Mouse (Mus musculus): Measurements from ENCODE around the gene Ctnna2. TPM values are rescaled to one million over a fixed set of nuclear protein-coding genes. Genes with fewer than 3 reads are reported as not detected.

Gene Ctnna2
- polyA plus RNA-seq, 1 experiment from 2014 or later, result 1.8 TPM

GRCm38 (mm10) chr6:77416999-77417398 lies 562.5 kb downstream of the Ctnna2 start:
- no peaks in the 10 kb centered on the region for H3K4me1 ChIP-seq (ENCODE audit: control insufficient read depth, insufficient read depth, low read length)
- H3K4me2 ChIP-seq, result no peak overlapping the region
- no peak overlapping the region for H3K9ac ChIP-seq (ENCODE audit: low read depth, low read length)
- H3K27me3 ChIP-seq (ENCODE audit: control insufficient read depth, insufficient read depth, low read length), result no peaks in the 10 kb centered on the region
- H3K36me3 ChIP-seq (ENCODE audit: control insufficient read depth, insufficient read depth, low read length), result no peaks in the 10 kb centered on the region
- ATAC-seq (replicated peaks; ENCODE audit: insufficient number of reproducible peaks, low FRiP score, low TSS enrichment), result no peak
- H3K27ac ChIP-seq (ENCODE audit: low read depth, low read length), result no peak overlapping the region
- no peak overlapping the region for H3K4me3 ChIP-seq (ENCODE audit: low read depth, low read length)
- H3K9me3 ChIP-seq (replicated peaks; ENCODE audit: control insufficient read depth, low read length), result no peaks in the 10 kb centered on the region
- 70% methylated on average over 1 of the region's 1 CpGs for WGBS (ENCODE audit: insufficient replicate concordance)

DNA sequence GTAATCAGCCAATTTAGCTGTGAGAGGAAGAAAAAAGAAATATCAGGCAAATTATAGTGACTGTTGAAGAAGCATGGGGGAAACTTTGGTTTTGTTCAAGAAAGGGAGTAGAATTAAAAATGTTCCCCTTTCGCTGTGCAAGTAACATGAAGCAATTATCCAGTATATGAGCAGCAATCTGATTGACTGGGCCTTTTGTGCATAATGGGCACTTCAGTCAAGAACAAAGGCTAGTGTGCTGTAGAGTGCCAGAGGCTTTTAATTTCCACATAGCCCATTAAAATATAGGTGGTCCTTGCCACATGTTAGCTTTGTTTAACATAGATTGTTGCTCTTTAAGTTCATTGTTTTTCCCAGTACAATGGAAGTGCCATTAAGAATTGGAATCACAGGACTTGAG lies 566.0 kb downstream of the Ctnna2 start:
- Histone ChIP-seq H3K4me2 (no peak overlapping the region), H3K9me3 (replicated peaks; ENCODE audit: control insufficient read depth, low read length) (no peaks in the 10 kb centered on the region), H3K27ac (ENCODE audit: low read depth, low read length) (no peak overlapping the region), H3K27me3 (ENCODE audit: control insufficient read depth, insufficient read depth, low read length) (no peaks in the 10 kb centered on the region), H3K36me3 (ENCODE audit: control insufficient read depth, insufficient read depth, low read length) (no peaks in the 10 kb centered on the region), H3K4me3 (ENCODE audit: low read depth, low read length) (no peak overlapping the region), H3K9ac (ENCODE audit: low read depth, low read length) (no peak overlapping the region), H3K4me1 (ENCODE audit: control insufficient read depth, insufficient read depth, low read length) (no peaks in the 10 kb centered on the region)
- 76% methylated on average over 1 of the region's 1 CpGs for WGBS (ENCODE audit: insufficient replicate concordance)
- ATAC-seq (replicated peaks; ENCODE audit: insufficient number of reproducible peaks, low FRiP score, low TSS enrichment), result no peak

GRCm38 (mm10) chr6:77408481-77408880 lies 571.0 kb downstream of the Ctnna2 start:
- no peak overlapping the region for H3K27ac ChIP-seq (ENCODE audit: low read depth, low read length)
- no peak overlapping the region for H3K4me2 ChIP-seq
- H3K4me1 ChIP-seq (ENCODE audit: control insufficient read depth, insufficient read depth, low read length), result no peaks in the 10 kb centered on the region
- 65% methylated on average over 5 of the region's 5 CpGs for WGBS (ENCODE audit: insufficient replicate concordance)
- H3K4me3 ChIP-seq (ENCODE audit: low read depth, low read length), result no peak overlapping the region
- no peaks in the 10 kb centered on the region for H3K9me3 ChIP-seq (replicated peaks; ENCODE audit: control insufficient read depth, low read length)
- no peaks in the 10 kb centered on the region for H3K36me3 ChIP-seq (ENCODE audit: control insufficient read depth, insufficient read depth, low read length)
- no peak for ATAC-seq (replicated peaks; ENCODE audit: insufficient number of reproducible peaks, low FRiP score, low TSS enrichment)
- no peaks in the 10 kb centered on the region for H3K27me3 ChIP-seq (ENCODE audit: control insufficient read depth, insufficient read depth, low read length)
- H3K9ac ChIP-seq (ENCODE audit: low read depth, low read length), result no peak overlapping the region

DNA sequence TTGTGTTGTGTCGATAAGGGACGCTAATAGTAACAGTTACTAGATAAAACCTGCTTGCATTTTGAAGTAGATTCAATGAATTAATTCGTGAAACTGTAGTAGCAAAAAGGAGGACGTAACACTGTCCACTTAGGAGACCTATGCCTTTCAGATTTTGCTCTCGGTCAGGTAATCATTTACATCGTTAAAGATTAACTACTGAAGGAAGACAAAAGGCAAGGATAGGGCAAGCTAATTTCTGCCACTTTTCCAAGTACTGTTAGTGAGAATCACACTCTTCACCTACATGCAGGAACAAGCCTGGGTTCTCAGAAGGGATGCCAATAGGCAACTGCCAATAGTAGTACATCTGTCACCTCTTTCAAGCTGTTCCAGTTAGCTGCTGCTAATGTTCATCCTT lies 578.7 kb downstream of the Ctnna2 start:
- ATAC-seq (replicated peaks; ENCODE audit: insufficient number of reproducible peaks, low FRiP score, low TSS enrichment), result no peak
- no peaks in the 10 kb centered on the region for H3K4me1 ChIP-seq (ENCODE audit: control insufficient read depth, insufficient read depth, low read length)
- WGBS (ENCODE audit: insufficient replicate concordance), result 74% methylated on average over 6 of the region's 6 CpGs
- no peaks in the 10 kb centered on the region for H3K36me3 ChIP-seq (ENCODE audit: control insufficient read depth, insufficient read depth, low read length)
- no peak overlapping the region for H3K9ac ChIP-seq (ENCODE audit: low read depth, low read length)
- no peak overlapping the region for H3K4me3 ChIP-seq (ENCODE audit: low read depth, low read length)
- H3K27ac ChIP-seq (ENCODE audit: low read depth, low read length), result no peak overlapping the region
- no peaks in the 10 kb centered on the region for H3K9me3 ChIP-seq (replicated peaks; ENCODE audit: control insufficient read depth, low read length)
- H3K4me2 ChIP-seq, result no peak overlapping the region
- no peaks in the 10 kb centered on the region for H3K27me3 ChIP-seq (ENCODE audit: control insufficient read depth, insufficient read depth, low read length)

DNA sequence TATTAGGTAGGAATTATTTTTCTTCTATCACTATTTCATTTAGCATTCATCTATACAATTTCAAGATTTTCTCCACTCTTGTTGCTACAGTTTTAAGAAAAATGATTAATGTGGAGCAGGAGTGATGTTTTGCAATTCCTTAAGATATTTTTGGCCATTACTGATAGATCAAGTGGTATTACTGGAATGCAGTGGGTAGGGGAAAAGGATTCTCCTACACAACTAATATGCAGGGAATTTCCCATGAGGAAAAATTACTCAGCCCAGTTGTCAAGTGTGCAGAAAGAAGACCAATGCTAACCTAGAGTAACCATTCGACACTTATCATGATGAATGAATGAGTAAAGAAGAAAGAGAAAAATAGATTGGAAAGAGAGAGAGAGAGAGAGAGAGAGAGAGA lies 587.8 kb downstream of the Ctnna2 start:
- Histone ChIP-seq H3K36me3 (ENCODE audit: control insufficient read depth, insufficient read depth, low read length) (no peaks in the 10 kb centered on the region), H3K4me1 (ENCODE audit: control insufficient read depth, insufficient read depth, low read length) (no peaks in the 10 kb centered on the region), H3K9me3 (replicated peaks; ENCODE audit: control insufficient read depth, low read length) (no peaks in the 10 kb centered on the region), H3K4me3 (ENCODE audit: low read depth, low read length) (no peak overlapping the region), H3K27ac (ENCODE audit: low read depth, low read length) (no peak overlapping the region), H3K4me2 (no peak overlapping the region), H3K27me3 (ENCODE audit: control insufficient read depth, insufficient read depth, low read length) (no peaks in the 10 kb centered on the region), H3K9ac (ENCODE audit: low read depth, low read length) (no peak overlapping the region)
- no peak for ATAC-seq (replicated peaks; ENCODE audit: insufficient number of reproducible peaks, low FRiP score, low TSS enrichment)
- WGBS (ENCODE audit: insufficient replicate concordance), result 71% methylated on average over 1 of the region's 1 CpGs

DNA sequence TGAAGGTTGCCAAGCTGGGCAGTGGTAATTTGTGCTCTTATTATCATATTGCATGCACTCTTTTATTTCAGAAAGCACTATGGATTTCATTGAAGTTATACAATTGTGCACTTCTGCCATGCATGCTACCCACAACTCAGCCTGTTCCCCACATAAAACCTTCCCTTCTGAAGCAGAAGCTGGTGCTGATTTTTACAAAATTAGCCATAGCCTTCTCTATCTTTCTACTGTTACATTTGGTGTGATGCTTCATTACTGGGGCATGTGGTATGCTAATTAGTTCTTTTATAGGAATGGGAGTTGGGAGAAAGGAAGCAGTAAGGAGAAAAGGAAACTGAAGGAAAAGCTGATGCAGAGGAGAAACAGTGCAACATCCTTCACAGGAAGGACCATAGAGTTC lies 598.2 kb downstream of the Ctnna2 start:
- no peaks in the 10 kb centered on the region for H3K27me3 ChIP-seq (ENCODE audit: control insufficient read depth, insufficient read depth, low read length)
- H3K4me3 ChIP-seq (ENCODE audit: low read depth, low read length), result no peak overlapping the region
- H3K27ac ChIP-seq (ENCODE audit: low read depth, low read length), result no peak overlapping the region
- no peak overlapping the region for H3K4me2 ChIP-seq
- no peaks in the 10 kb centered on the region for H3K9me3 ChIP-seq (replicated peaks; ENCODE audit: control insufficient read depth, low read length)
- no peak for ATAC-seq (replicated peaks; ENCODE audit: insufficient number of reproducible peaks, low FRiP score, low TSS enrichment)
- no peaks in the 10 kb centered on the region for H3K4me1 ChIP-seq (ENCODE audit: control insufficient read depth, insufficient read depth, low read length)
- no peak overlapping the region for H3K9ac ChIP-seq (ENCODE audit: low read depth, low read length)
- no peaks in the 10 kb centered on the region for H3K36me3 ChIP-seq (ENCODE audit: control insufficient read depth, insufficient read depth, low read length)

DNA sequence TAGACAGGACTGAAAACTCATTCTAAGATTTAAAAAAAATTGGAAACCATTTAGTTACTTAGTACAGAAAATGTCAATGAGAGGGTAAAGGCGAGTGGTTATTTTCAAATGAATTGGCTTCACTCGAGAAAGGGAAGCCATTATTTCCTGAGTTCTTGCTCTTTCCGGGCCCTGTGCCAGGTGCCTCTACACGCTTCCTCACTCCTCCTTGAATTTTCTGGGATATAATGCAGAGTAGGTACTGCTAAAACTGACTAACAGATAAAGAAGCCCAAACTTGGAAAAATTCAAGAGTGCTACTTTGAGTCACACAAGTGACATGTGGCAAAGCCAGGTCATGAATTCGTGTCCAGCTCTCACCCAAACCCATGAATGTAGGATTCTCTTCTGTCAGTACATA lies 606.4 kb downstream of the Ctnna2 start:
- ATAC-seq (replicated peaks; ENCODE audit: insufficient number of reproducible peaks, low FRiP score, low TSS enrichment), result 0 out of 2 replicates have a peak, but pooled peaks have one; percentile 22
- Histone ChIP-seq H3K9me3 (replicated peaks; ENCODE audit: control insufficient read depth, low read length) (no peaks in the 10 kb centered on the region), H3K36me3 (ENCODE audit: control insufficient read depth, insufficient read depth, low read length) (no peaks in the 10 kb centered on the region), H3K9ac (ENCODE audit: low read depth, low read length) (no peak overlapping the region), H3K4me3 (ENCODE audit: low read depth, low read length) (no peak overlapping the region), H3K27ac (ENCODE audit: low read depth, low read length) (no peak overlapping the region), H3K4me2 (no peak overlapping the region), H3K4me1 (ENCODE audit: control insufficient read depth, insufficient read depth, low read length) (no peaks in the 10 kb centered on the region), H3K27me3 (ENCODE audit: control insufficient read depth, insufficient read depth, low read length) (no peaks in the 10 kb centered on the region)
- 54% methylated on average over 5 of the region's 5 CpGs for WGBS (ENCODE audit: insufficient replicate concordance)

DNA sequence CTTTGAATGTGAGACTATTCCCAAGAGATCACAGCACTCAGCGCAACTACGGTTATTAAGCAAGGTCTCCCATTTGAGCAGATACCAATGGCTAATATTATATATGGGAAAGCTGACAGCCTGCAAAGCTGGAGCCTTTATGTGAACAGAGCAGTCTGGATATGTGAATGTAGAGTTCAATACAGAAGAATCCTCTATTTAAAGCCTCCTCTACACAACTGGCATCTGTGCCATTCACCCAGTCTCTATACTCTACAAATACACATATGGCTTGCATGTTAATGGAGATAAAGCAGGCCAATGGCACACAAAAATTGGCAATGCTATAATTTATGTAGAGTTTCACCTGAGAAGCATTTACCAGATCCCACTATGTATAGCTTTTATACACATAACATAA lies 608.4 kb downstream of the Ctnna2 start:
- H3K4me3 ChIP-seq (ENCODE audit: low read depth, low read length), result no peak overlapping the region
- H3K4me1 ChIP-seq (ENCODE audit: control insufficient read depth, insufficient read depth, low read length), result no peaks in the 10 kb centered on the region
- no peaks in the 10 kb centered on the region for H3K36me3 ChIP-seq (ENCODE audit: control insufficient read depth, insufficient read depth, low read length)
- H3K4me2 ChIP-seq, result no peak overlapping the region
- 93% methylated on average over 2 of the region's 2 CpGs for WGBS (ENCODE audit: insufficient replicate concordance)
- no peak overlapping the region for H3K27ac ChIP-seq (ENCODE audit: low read depth, low read length)
- ATAC-seq (replicated peaks; ENCODE audit: insufficient number of reproducible peaks, low FRiP score, low TSS enrichment), result no peak
- H3K9ac ChIP-seq (ENCODE audit: low read depth, low read length), result no peak overlapping the region
- no peaks in the 10 kb centered on the region for H3K27me3 ChIP-seq (ENCODE audit: control insufficient read depth, insufficient read depth, low read length)
- no peaks in the 10 kb centered on the region for H3K9me3 ChIP-seq (replicated peaks; ENCODE audit: control insufficient read depth, low read length)

GRCm38 (mm10) chr6:77358471-77358837 lies 621.0 kb downstream of the Ctnna2 start:
- Histone ChIP-seq H3K9ac (ENCODE audit: low read depth, low read length) (no peak overlapping the region), H3K36me3 (ENCODE audit: control insufficient read depth, insufficient read depth, low read length) (no peaks in the 10 kb centered on the region), H3K27me3 (ENCODE audit: control insufficient read depth, insufficient read depth, low read length) (no peaks in the 10 kb centered on the region), H3K27ac (ENCODE audit: low read depth, low read length) (no peak overlapping the region), H3K4me2 (no peak overlapping the region), H3K4me3 (ENCODE audit: low read depth, low read length) (no peak overlapping the region), H3K4me1 (ENCODE audit: control insufficient read depth, insufficient read depth, low read length) (no peaks in the 10 kb centered on the region), H3K9me3 (replicated peaks; ENCODE audit: control insufficient read depth, low read length) (no peaks in the 10 kb centered on the region)
- ATAC-seq (replicated peaks; ENCODE audit: insufficient number of reproducible peaks, low FRiP score, low TSS enrichment), result no peak
- WGBS (ENCODE audit: insufficient replicate concordance), result 63% methylated on average over 6 of the region's 6 CpGs

Data from heart, embryonic 11.5 days (tissue).